Mouse (Mus musculus): Measurements from ENCODE around the gene Card19.

DNA sequence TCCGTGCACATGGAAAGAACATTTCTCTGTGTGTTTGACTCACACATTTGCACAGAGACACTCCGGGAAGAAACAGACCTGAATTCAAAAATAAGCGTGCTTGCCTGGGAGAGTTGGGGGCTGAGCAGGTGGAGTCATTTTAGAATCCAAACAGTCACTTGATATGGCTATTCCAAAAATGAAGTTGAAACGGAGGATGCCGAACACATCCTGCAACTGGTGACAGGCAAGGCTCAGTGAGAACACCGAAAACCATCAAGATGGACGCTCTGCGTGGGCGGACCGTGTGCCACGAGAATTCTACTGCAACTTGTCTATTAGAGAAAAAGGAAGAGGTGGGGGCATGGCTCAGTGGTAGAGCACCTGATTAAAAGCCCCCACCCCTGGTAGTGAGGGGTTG is 45.2 kb downstream of the Card19 start:
- TF ChIP-seq CTCF (conservative IDR thresholded peaks at IDR 0.05; ENCODE audit: insufficient read depth, insufficient read length, low read depth, low read length) (no peak), POLR2A (IDR thresholded peaks at IDR 0.05; ENCODE audit: low read depth, low read length) (no peak)

All from kidney, adult 2 months (tissue).